Mouse (Mus musculus): ENCODE measurements around the gene Bphl.

- TF ChIP-seq HCFC1 (IDR thresholded peaks at IDR 0.05; ENCODE audit: borderline replicate concordance, insufficient read depth, low read length) (no peak), ZC3H11A (IDR thresholded peaks at IDR 0.05; ENCODE audit: borderline replicate concordance, low read depth, low read length) (no peak), MAFK (IDR thresholded peaks at IDR 0.05; ENCODE audit: insufficient read depth, low read depth, low read length) (no peak)
Measured at GRCm38 (mm10) chr13:33989625-33990024, 47.8 kb upstream of the Bphl start.
